Mouse (Mus musculus): ENCODE data around the gene Mc3r. TPM values are rescaled to one million over a fixed set of nuclear protein-coding genes. Genes with fewer than 3 reads are reported as not detected.

The Mc3r gene
- polyA plus RNA-seq, 1 experiment = not detected

DNA sequence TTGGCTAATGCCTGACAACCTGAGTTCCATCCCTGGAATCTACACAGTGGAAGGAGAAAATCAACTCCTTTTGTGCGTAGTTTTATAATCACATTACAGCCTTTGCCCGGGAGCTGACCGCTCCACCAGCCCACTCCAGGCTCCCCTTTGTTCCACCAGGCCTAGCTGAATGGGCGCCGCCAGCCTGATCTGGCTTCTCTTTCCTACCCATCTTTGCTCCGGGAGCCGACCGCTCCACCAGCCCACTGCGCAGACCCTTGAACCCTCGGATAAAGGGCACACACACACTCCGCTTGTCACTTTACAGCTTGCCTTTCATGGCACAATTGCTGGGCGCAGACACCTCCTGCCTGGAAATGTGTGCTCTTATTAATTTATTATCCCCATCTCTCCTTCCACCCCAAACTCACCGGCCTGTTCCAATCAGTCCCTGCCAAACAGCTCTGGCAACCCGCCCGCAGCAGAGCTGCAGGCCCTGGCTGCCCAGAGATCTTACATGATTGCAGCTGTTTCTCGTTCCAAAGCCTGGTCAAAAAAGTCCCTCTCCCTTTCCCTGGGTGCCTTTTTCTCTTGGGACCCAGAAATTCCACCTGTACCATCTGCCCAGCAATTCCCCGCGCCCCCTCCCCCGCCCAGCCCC lies 33.9 kb downstream of the Mc3r start:
- DNase-seq (ENCODE audit: low read depth in 1 of 2, low spot score in 2 of 2) = no peak
- 93% methylated on average over 19 of the region's 19 CpGs for WGBS
- Histone ChIP-seq H3K27ac (ENCODE audit: insufficient read depth, low read length) (no peak overlapping the region), H3K27me3 (ENCODE audit: control insufficient read depth, insufficient read depth, low read length) (no peaks in the 10 kb centered on the region), H3K36me3 (ENCODE audit: control insufficient read depth, insufficient read depth, low read length) (no peaks in the 10 kb centered on the region), H3K4me3 (ENCODE audit: extremely low read depth, insufficient read depth, insufficient read length) (no peak overlapping the region), H3K4me1 (ENCODE audit: control insufficient read depth, insufficient read depth, insufficient read length) (no peaks in the 10 kb centered on the region)
- TF ChIP-seq POLR2A (IDR thresholded peaks at IDR 0.05; ENCODE audit: low read depth, low read length) (no peak), CTCF (IDR thresholded peaks at IDR 0.05; ENCODE audit: extremely low read depth, insufficient read depth, insufficient read length, insufficient replicate concordance) (no peak)

DNA sequence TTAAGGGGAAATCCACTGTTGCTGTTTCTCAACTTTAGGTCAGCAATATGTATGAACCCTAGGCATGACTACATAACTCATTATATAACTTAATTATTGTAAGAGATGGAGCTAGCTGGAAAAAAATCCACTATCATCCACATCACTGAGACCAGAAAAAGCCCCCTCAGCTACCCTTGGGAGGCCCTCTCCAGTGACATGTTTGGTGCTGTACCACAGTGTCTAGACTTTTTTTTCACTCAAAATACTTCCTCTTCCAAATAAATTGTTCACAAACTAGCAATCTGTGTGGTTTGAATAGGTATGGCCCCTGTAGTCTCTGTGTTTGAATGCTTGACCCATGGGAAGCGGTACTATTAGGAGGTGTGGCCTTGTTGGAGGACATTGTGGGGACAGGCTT lies 39.4 kb downstream of the Mc3r start:
- H3K4me3 ChIP-seq (ENCODE audit: extremely low read depth, insufficient read depth, insufficient read length) = no peak overlapping the region
- WGBS = 91% methylated on average over 1 of the region's 1 CpGs
- TF ChIP-seq CTCF (IDR thresholded peaks at IDR 0.05; ENCODE audit: extremely low read depth, insufficient read depth, insufficient read length, insufficient replicate concordance) (no peak), POLR2A (IDR thresholded peaks at IDR 0.05; ENCODE audit: low read depth, low read length) (no peak)
- no peak overlapping the region for H3K27ac ChIP-seq (ENCODE audit: insufficient read depth, low read length)
- no peaks in the 10 kb centered on the region for H3K27me3 ChIP-seq (ENCODE audit: control insufficient read depth, insufficient read depth, low read length)
- no peaks in the 10 kb centered on the region for H3K4me1 ChIP-seq (ENCODE audit: control insufficient read depth, insufficient read depth, insufficient read length)
- H3K36me3 ChIP-seq (ENCODE audit: control insufficient read depth, insufficient read depth, low read length) = no peaks in the 10 kb centered on the region
- no peak for DNase-seq (ENCODE audit: low read depth in 1 of 2, low spot score in 2 of 2)

DNA sequence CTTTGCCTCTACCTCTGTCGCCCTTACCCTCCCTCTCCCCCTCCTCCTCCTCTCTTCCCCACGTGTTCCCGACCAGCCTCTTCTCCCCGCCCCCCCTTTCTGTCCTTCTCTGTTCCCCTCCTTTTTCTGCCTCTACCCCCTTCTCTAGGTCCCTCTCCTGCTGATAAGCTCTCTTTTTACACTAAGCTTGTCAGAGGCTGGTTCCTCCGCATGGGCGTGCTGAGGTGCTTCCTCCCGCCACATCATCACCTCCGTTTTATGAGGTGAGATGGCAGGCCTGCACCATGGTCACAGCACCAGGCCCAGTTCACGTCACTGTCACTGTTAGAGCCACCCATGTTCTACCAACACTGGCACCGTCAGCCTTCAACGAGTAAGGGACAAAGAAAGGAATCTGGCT lies 40.7 kb downstream of the Mc3r start:
- H3K4me1 ChIP-seq (ENCODE audit: control insufficient read depth, insufficient read depth, insufficient read length) = no peaks in the 10 kb centered on the region
- WGBS = 50% methylated on average over 11 of the region's 11 CpGs

DNA sequence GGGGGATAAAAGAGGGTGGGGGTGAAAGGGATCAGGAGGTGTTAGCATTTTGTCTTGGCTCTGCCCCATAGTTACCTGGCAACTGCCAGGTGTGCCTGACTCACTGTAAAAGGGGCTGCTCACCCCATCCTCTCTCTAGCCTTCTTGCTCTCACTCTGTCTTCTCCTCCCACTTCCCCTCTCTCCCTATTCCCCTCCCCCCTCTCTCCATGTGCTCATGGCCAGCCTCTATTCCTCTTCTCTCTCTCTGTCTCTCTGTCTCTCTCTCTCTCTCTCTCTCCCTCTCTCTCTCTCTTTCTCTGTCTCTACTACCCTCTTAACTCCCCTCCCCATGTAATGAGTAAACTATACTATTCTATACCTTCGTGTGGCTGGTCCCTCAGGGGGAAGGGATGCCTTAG lies 41.3 kb downstream of the Mc3r start:
- Histone ChIP-seq H3K4me3 (ENCODE audit: extremely low read depth, insufficient read depth, insufficient read length) (no peak overlapping the region), H3K27ac (ENCODE audit: insufficient read depth, low read length) (no peak overlapping the region), H3K4me1 (ENCODE audit: control insufficient read depth, insufficient read depth, insufficient read length) (no peaks in the 10 kb centered on the region), H3K27me3 (ENCODE audit: control insufficient read depth, insufficient read depth, low read length) (no peaks in the 10 kb centered on the region), H3K36me3 (ENCODE audit: control insufficient read depth, insufficient read depth, low read length) (no peaks in the 10 kb centered on the region)
- 49% methylated on average over 1 of the region's 1 CpGs for WGBS
- TF ChIP-seq POLR2A (IDR thresholded peaks at IDR 0.05; ENCODE audit: low read depth, low read length) = no peak
- TF ChIP-seq CTCF (IDR thresholded peaks at IDR 0.05; ENCODE audit: extremely low read depth, insufficient read depth, insufficient read length, insufficient replicate concordance) = no peak
- DNase-seq (ENCODE audit: low read depth in 1 of 2, low spot score in 2 of 2) = no peak

More for the DNA sequence above, 40.7 kb downstream of the Mc3r start:
- Histone ChIP-seq H3K4me3 (ENCODE audit: extremely low read depth, insufficient read depth, insufficient read length) (no peak overlapping the region), H3K27ac (ENCODE audit: insufficient read depth, low read length) (no peak overlapping the region), H3K27me3 (ENCODE audit: control insufficient read depth, insufficient read depth, low read length) (no peaks in the 10 kb centered on the region), H3K36me3 (ENCODE audit: control insufficient read depth, insufficient read depth, low read length) (no peaks in the 10 kb centered on the region)
- TF ChIP-seq CTCF (IDR thresholded peaks at IDR 0.05; ENCODE audit: extremely low read depth, insufficient read depth, insufficient read length, insufficient replicate concordance) = no peak
- TF ChIP-seq POLR2A (IDR thresholded peaks at IDR 0.05; ENCODE audit: low read depth, low read length) = no peak
- no peak for DNase-seq (ENCODE audit: low read depth in 1 of 2, low spot score in 2 of 2)

DNA sequence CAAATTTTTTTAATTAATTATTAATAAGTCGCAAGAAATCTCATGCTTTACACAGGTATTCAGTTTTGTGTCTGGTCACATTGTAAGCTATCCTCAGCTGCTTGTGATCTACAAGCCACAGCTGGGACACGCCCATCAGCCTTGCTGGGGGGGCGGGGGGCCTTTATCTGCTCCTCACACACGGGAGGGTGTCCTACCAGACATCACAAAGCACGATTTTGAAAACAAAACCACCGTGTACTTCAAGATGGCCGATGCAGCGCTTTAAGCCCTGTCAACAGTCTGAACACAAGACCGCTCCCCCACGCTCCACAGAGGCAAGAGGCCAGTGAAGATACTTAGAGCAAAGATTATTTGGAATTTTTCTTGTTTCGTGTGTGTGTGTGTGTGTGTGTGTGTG lies 42.2 kb downstream of the Mc3r start:
- Histone ChIP-seq H3K27ac (ENCODE audit: insufficient read depth, low read length) (no peak overlapping the region), H3K27me3 (ENCODE audit: control insufficient read depth, insufficient read depth, low read length) (no peaks in the 10 kb centered on the region), H3K36me3 (ENCODE audit: control insufficient read depth, insufficient read depth, low read length) (no peaks in the 10 kb centered on the region), H3K4me1 (ENCODE audit: control insufficient read depth, insufficient read depth, insufficient read length) (no peaks in the 10 kb centered on the region), H3K4me3 (ENCODE audit: extremely low read depth, insufficient read depth, insufficient read length) (no peak overlapping the region)
- 79% methylated on average over 11 of the region's 11 CpGs for WGBS
- no peak for DNase-seq (ENCODE audit: low read depth in 1 of 2, low spot score in 2 of 2)
- TF ChIP-seq CTCF (IDR thresholded peaks at IDR 0.05; ENCODE audit: extremely low read depth, insufficient read depth, insufficient read length, insufficient replicate concordance) (no peak), POLR2A (IDR thresholded peaks at IDR 0.05; ENCODE audit: low read depth, low read length) (no peak)

DNA sequence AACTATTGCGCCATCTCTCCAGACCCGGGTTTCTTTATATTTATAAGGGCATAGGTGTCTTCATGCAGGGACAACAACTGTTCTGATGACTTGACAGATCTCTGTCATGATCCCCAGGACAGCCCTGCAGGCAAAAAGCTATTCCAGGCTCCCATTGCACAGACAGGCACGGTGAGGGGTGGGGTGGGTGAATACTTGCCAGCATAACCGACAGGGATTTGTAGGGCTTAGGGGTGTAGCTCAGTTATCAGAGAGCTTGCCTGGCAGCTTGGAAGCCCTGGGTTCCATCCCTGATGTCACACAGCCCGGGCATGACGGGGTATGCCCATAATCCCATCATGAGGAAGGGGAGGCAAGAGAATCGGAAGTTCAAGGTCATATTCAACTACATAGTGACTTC lies 42.7 kb downstream of the Mc3r start:
- no peak for TF ChIP-seq POLR2A (IDR thresholded peaks at IDR 0.05; ENCODE audit: low read depth, low read length)
- no peak for TF ChIP-seq CTCF (IDR thresholded peaks at IDR 0.05; ENCODE audit: extremely low read depth, insufficient read depth, insufficient read length, insufficient replicate concordance)
- no peak for DNase-seq (ENCODE audit: low read depth in 1 of 2, low spot score in 2 of 2)
- Histone ChIP-seq H3K4me3 (ENCODE audit: extremely low read depth, insufficient read depth, insufficient read length) (no peak overlapping the region), H3K4me1 (ENCODE audit: control insufficient read depth, insufficient read depth, insufficient read length) (no peaks in the 10 kb centered on the region), H3K27ac (ENCODE audit: insufficient read depth, low read length) (no peak overlapping the region), H3K27me3 (ENCODE audit: control insufficient read depth, insufficient read depth, low read length) (no peaks in the 10 kb centered on the region), H3K36me3 (ENCODE audit: control insufficient read depth, insufficient read depth, low read length) (no peaks in the 10 kb centered on the region)
- 85% methylated on average over 7 of the region's 7 CpGs for WGBS

DNA sequence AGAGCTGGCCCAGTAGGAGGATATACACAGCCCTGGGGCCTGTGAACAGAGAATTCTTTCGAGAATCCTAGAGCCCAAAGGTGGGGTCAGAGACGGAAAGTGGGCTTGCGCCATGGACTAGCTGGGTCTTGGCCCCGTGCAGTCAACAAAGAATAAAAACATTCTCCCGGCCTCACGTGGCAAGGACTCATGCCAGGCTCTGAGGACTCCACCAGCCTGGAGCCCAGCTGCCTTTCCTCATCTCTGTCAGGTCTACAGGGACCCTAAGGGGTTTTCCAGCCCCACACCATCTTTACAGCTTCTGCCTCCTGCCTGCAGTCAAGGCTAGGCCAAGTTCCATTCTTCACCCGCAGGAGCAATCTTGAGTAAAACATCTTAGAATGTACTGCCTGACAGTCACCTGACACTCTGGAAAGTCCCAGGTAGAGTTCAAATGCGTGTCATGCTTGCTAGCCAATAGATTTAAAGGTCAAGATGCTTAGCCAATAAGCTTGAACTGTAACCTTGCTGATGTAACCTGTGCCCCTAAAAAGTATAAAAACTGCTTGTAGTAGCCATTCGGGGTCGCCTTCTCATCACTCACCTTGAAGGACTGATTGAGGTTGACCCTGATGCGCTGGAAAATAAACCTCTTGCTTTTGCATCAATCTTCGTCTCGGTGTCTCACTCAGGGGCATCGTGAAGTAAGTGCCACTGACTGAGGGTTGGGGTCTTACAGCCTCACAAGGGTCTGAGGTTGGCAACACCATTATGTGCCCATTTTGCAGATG lies 43.6 kb downstream of the Mc3r start:
- Histone ChIP-seq H3K27ac (ENCODE audit: insufficient read depth, low read length) (no peak overlapping the region), H3K4me1 (ENCODE audit: control insufficient read depth, insufficient read depth, insufficient read length) (no peaks in the 10 kb centered on the region), H3K4me3 (ENCODE audit: extremely low read depth, insufficient read depth, insufficient read length) (no peak overlapping the region), H3K27me3 (ENCODE audit: control insufficient read depth, insufficient read depth, low read length) (no peaks in the 10 kb centered on the region), H3K36me3 (ENCODE audit: control insufficient read depth, insufficient read depth, low read length) (no peaks in the 10 kb centered on the region)
- DNase-seq (ENCODE audit: low read depth in 1 of 2, low spot score in 2 of 2) = no peak
- TF ChIP-seq CTCF (IDR thresholded peaks at IDR 0.05; ENCODE audit: extremely low read depth, insufficient read depth, insufficient read length, insufficient replicate concordance) (no peak), POLR2A (IDR thresholded peaks at IDR 0.05; ENCODE audit: low read depth, low read length) (no peak)
- 86% methylated on average over 14 of the region's 14 CpGs for WGBS
